Mouse (Mus musculus) lung, embryonic 14.5 days (tissue): Measurements from ENCODE around the gene Fam118b. TPM values are rescaled to one million over a fixed set of nuclear protein-coding genes. Genes with fewer than 3 reads are reported as not detected.

ENCODE experiments used
- ATAC-seq: fragments of 200-750 bp; cut with Nextera tagmentation; 2 replicates; pipeline ENCODE4 v1.8.0; 2017; ENCODE audit warnings: mild to moderate bottlenecking, moderate TSS enrichment, moderate library complexity; ENCODE audit not compliant: insufficient read depth
- DNase-seq: peaks from one replicate; pipeline ENCODE4 v3.0.0-alpha.2; 2015
- H3K27ac ChIP-seq: fragments of 300-500 bp; sonication (generic); 2 replicates; pipeline ENCODE4 v1.5.1; 2014; ENCODE audit warnings: low read depth, mild to moderate bottlenecking, moderate library complexity
- H3K27me3 ChIP-seq: fragments of 300-500 bp; sonication (generic); 2 replicates; pipeline ENCODE4 v1.6.1; 2014; ENCODE audit warnings: low read length, control low read depth; ENCODE audit not compliant: insufficient read depth
- H3K36me3 ChIP-seq: fragments of 300-500 bp; sonication (generic); 2 replicates; pipeline ENCODE4 v1.6.1; 2014; ENCODE audit warnings: control low read depth; ENCODE audit not compliant: insufficient read depth
- H3K4me1 ChIP-seq: fragments of 300-500 bp; sonication (generic); 2 replicates; pipeline ENCODE4 v1.6.1; 2014; ENCODE audit warnings: antibody characterized with exemption, control low read depth; ENCODE audit not compliant: insufficient read depth
- H3K4me2 ChIP-seq: fragments of 300-500 bp; sonication (generic); 2 replicates; pipeline ENCODE4 v1.6.1; 2014; ENCODE audit warnings: mild to moderate bottlenecking
- H3K4me3 ChIP-seq: fragments of 300-500 bp; sonication (generic); 2 replicates; pipeline ENCODE4 v1.5.1; 2014; ENCODE audit warnings: low read depth, low read length
- H3K9ac ChIP-seq: fragments of 300-500 bp; sonication (generic); 2 replicates; pipeline ENCODE4 v1.6.1; 2014
- H3K9me3 ChIP-seq: fragments of 300-500 bp; sonication (generic); 2 replicates; pipeline ENCODE4 v1.6.1; 2016; ENCODE audit warnings: low read depth, low read length, control low read depth
- CTCF ChIP-seq: IDR thresholded peaks from 2 replicates; pipeline ENCODE4 v1.5.1; 2016; ENCODE audit warnings: antibody characterized with exemption, low read depth
- WGBS: fragments of 180-500 bp; shearing (Covaris S2); extraction: QIAGEN DNeasy Blood & Tissue Kit; methylation state at CpG from one replicate; pipeline ENCODE4 v1.1.7; 2014; 5-methylcytosine and 5-hydroxymethylcytosine counted together
- polyA plus RNA-seq: library from polyadenylated mRNA; unstranded; fragments of >200 nt; fragmentation: Nextera tagmentation; extraction: Ambion mirVana; gene quantifications from 2 replicates; pipeline ENCODE4 v1.2.1, GENCODE M21; 2014

Fam118b gene
- polyA plus RNA-seq, 1 experiment from 2014 or later = 40.4 TPM

DNA sequence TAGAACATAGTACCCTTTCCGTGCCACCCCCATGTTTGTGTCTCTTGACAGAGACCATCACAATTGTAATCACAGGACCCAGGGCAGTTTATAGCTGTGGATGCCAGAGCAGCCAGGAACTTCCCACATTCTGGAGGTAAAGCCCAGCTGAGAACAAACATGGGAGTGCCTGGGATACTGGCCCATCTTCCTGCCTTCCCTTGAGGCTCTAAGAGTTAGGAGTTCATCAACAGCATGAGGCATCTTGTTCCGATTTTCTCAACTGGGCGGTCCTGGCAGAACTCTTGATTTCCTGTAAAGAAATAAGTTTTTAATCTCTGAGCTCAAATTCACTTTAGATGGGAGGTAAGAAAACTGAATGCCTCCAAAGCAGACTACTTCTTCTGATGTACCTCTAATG, 34.6 kb upstream of the Fam118b start:
- DNase-seq = no peak
- no peaks in the 10 kb centered on the region for H3K9me3 ChIP-seq
- no peaks in the 10 kb centered on the region for H3K4me1 ChIP-seq
- H3K4me2 ChIP-seq = no peak overlapping the region
- no peaks in the 10 kb centered on the region for H3K27me3 ChIP-seq
- H3K36me3 ChIP-seq = no peaks in the 10 kb centered on the region
- no peak overlapping the region for H3K4me3 ChIP-seq
- no peak overlapping the region for H3K27ac ChIP-seq
- WGBS = 84% methylated on average over 3 of the region's 3 CpGs
- TF ChIP-seq CTCF = no peak
- ATAC-seq = no peak
- no peak overlapping the region for H3K9ac ChIP-seq

- no peaks in the 10 kb centered on the region for H3K27me3 ChIP-seq
- H3K9me3 ChIP-seq = 0 out of 2 replicates have a peak, but pooled peaks cover 5% of the 10 kb centered on the region
- H3K9ac ChIP-seq = no peak overlapping the region
- no peak overlapping the region for H3K4me2 ChIP-seq
- H3K4me1 ChIP-seq = no peaks in the 10 kb centered on the region
- no peak overlapping the region for H3K4me3 ChIP-seq
- no peak for DNase-seq
- no peaks in the 10 kb centered on the region for H3K36me3 ChIP-seq
- ATAC-seq = no peak
- H3K27ac ChIP-seq = no peak overlapping the region
- no peak for TF ChIP-seq CTCF
Observed at GRCm38 (mm10) chr9:35297791-35298190, 30.2 kb upstream of the Fam118b start.

- Histone ChIP-seq H3K36me3 (no peaks in the 10 kb centered on the region), H3K4me1 (no peaks in the 10 kb centered on the region), H3K27ac (no peak overlapping the region), H3K9me3 (0 out of 2 replicates have a peak, but pooled peaks cover 5% of the 10 kb centered on the region), H3K9ac (no peak overlapping the region), H3K4me2 (no peak overlapping the region), H3K27me3 (no peaks in the 10 kb centered on the region), H3K4me3 (no peak overlapping the region)
- 67% methylated on average over 5 of the region's 5 CpGs for WGBS
- TF ChIP-seq CTCF = no peak
- no peak for ATAC-seq
- DNase-seq = no peak
Observed at GRCm38 (mm10) chr9:35293465-35293864, 25.9 kb upstream of the Fam118b start.

- ATAC-seq (no peak), DNase-seq (no peak)
- Histone ChIP-seq H3K4me3 (no peak overlapping the region), H3K4me2 (no peak overlapping the region), H3K9ac (no peak overlapping the region), H3K36me3 (no peaks in the 10 kb centered on the region), H3K9me3 (no peaks in the 10 kb centered on the region), H3K27me3 (no peaks in the 10 kb centered on the region), H3K4me1 (no peaks in the 10 kb centered on the region), H3K27ac (no peak overlapping the region)
- TF ChIP-seq CTCF = no peak
- 52% methylated on average over 4 of the region's 4 CpGs for WGBS
Observed at GRCm38 (mm10) chr9:35290916-35291315, 23.3 kb upstream of the Fam118b start.

DNA sequence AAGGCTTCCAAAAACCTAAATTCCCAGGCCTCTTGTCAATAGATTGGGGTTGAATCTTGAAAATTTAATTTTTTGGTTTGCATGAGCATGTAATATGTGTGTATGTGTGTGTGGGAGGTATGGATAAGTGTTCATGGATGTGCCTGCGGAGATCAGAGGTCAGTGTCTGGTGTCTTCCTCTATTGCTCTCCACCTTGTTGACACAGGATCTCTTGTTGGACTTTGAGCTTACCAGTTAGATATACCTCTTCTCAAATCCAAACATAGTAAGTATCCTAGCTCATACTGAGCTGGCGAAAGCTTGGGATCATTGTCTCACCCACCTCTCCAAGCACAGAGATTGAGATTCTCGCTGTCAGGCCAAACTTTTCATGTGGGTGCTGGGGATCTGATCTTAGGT, 22.8 kb upstream of the Fam118b start:
- WGBS = 86% methylated on average over 3 of the region's 3 CpGs
- no peak for DNase-seq
- no peaks in the 10 kb centered on the region for H3K9me3 ChIP-seq
- no peak overlapping the region for H3K27ac ChIP-seq
- H3K4me3 ChIP-seq = no peak overlapping the region
- no peaks in the 10 kb centered on the region for H3K27me3 ChIP-seq
- H3K36me3 ChIP-seq = no peaks in the 10 kb centered on the region
- no peak for TF ChIP-seq CTCF
- H3K4me2 ChIP-seq = no peak overlapping the region
- no peak overlapping the region for H3K9ac ChIP-seq
- H3K4me1 ChIP-seq = no peaks in the 10 kb centered on the region
- ATAC-seq = no peak

GRCm38 (mm10) chr9:35289992-35290391, 22.4 kb upstream of the Fam118b start:
- Histone ChIP-seq H3K36me3 (no peaks in the 10 kb centered on the region), H3K9me3 (no peaks in the 10 kb centered on the region), H3K4me2 (no peak overlapping the region), H3K27me3 (no peaks in the 10 kb centered on the region), H3K4me3 (no peak overlapping the region), H3K4me1 (no peaks in the 10 kb centered on the region), H3K9ac (no peak overlapping the region), H3K27ac (no peak overlapping the region)
- peak; percentile 47; the same call in 1 of the 2 replicates for ATAC-seq
- DNase-seq = no peak
- TF ChIP-seq CTCF = no peak
- 20% methylated on average over 7 of the region's 7 CpGs for WGBS

GRCm38 (mm10) chr9:35286351-35286750, 18.7 kb upstream of the Fam118b start:
- TF ChIP-seq CTCF = no peak
- H3K27me3 ChIP-seq = no peaks in the 10 kb centered on the region
- no peak overlapping the region for H3K4me3 ChIP-seq
- no peaks in the 10 kb centered on the region for H3K4me1 ChIP-seq
- no peak for DNase-seq
- 73% methylated on average over 3 of the region's 3 CpGs for WGBS
- no peaks in the 10 kb centered on the region for H3K9me3 ChIP-seq
- no peak overlapping the region for H3K27ac ChIP-seq
- H3K4me2 ChIP-seq = no peak overlapping the region
- no peak overlapping the region for H3K9ac ChIP-seq
- no peak for ATAC-seq
- no peaks in the 10 kb centered on the region for H3K36me3 ChIP-seq

DNA sequence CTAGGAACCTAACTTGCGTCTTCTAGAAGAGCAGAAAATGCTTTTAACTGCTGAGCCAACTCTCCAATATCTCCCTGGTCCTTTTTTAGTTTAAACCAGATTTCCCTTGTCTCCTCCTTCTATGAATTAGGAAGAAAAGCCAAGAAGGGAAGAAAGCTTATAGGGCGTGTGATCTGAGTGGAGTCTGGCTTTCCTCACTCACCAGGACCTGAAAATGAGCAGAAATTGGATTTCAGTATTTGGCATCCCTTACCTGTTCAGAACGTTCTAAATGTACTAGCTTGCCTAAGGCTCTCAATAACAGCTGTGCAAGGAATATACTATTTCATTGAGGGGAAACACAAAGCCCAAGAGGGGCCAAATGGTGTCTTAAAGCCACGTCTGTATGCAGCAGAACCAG, 16.7 kb upstream of the Fam118b start:
- no peak overlapping the region for H3K4me2 ChIP-seq
- no peak overlapping the region for H3K9ac ChIP-seq
- ATAC-seq = no peak
- H3K27ac ChIP-seq = no peak overlapping the region
- H3K9me3 ChIP-seq = no peaks in the 10 kb centered on the region
- no peaks in the 10 kb centered on the region for H3K36me3 ChIP-seq
- no peaks in the 10 kb centered on the region for H3K27me3 ChIP-seq
- H3K4me1 ChIP-seq = no peaks in the 10 kb centered on the region
- 77% methylated on average over 4 of the region's 4 CpGs for WGBS
- no peak for DNase-seq
- no peak for TF ChIP-seq CTCF
- no peak overlapping the region for H3K4me3 ChIP-seq
